Mouse (Mus musculus) forebrain, postnatal 0 days (tissue): Measurements from ENCODE around the gene Gne. TPM values are rescaled to one million over a fixed set of nuclear protein-coding genes. Genes with fewer than 3 reads are reported as not detected.

Experiments
- ATAC-seq: fragments of 200-750 bp; cut with Nextera tagmentation; 2 replicates; pipeline ENCODE4 v1.8.0; 2017; ENCODE audit warnings: mild to moderate bottlenecking, moderate library complexity
- DNase-seq: peaks from one replicate; pipeline ENCODE4 v3.0.0-alpha.2; 2015
- H3K27ac ChIP-seq: fragments of 300-500 bp; sonication (generic); 2 replicates; pipeline ENCODE4 v1.5.1; 2014; ENCODE audit warnings: low read depth, mild to moderate bottlenecking, antibody characterized with exemption, low read length, moderate library complexity, mixed read lengths
- H3K27me3 ChIP-seq: fragments of 300-500 bp; sonication (generic); 2 replicates; pipeline ENCODE4 v1.6.1; 2014; ENCODE audit warnings: mild to moderate bottlenecking, low read length, mixed read lengths; ENCODE audit not compliant: insufficient read depth
- H3K36me3 ChIP-seq: fragments of 300-500 bp; sonication (generic); 2 replicates; pipeline ENCODE4 v1.6.1; 2014; ENCODE audit warnings: mild to moderate bottlenecking, moderate library complexity; ENCODE audit not compliant: insufficient read depth
- H3K4me1 ChIP-seq: fragments of 300-500 bp; sonication (generic); 2 replicates; pipeline ENCODE4 v1.6.1; 2014; ENCODE audit warnings: antibody characterized with exemption; ENCODE audit not compliant: insufficient read depth
- H3K4me2 ChIP-seq: fragments of 300-500 bp; sonication (generic); 2 replicates; pipeline ENCODE4 v1.6.1; 2014; ENCODE audit warnings: low read depth, mild to moderate bottlenecking, moderate library complexity
- H3K4me3 ChIP-seq: fragments of 300-500 bp; sonication (generic); 2 replicates; pipeline ENCODE4 v1.5.1; 2014; ENCODE audit warnings: low read depth, low read length, mixed read lengths
- H3K9ac ChIP-seq: fragments of 300-500 bp; sonication (generic); 2 replicates; pipeline ENCODE4 v1.6.1; 2014; ENCODE audit warnings: mild to moderate bottlenecking
- H3K9me3 ChIP-seq: fragments of 300-500 bp; sonication (generic); 2 replicates; pipeline ENCODE4 v1.6.1; 2016; ENCODE audit warnings: low read length
- CTCF ChIP-seq: sonication (generic); IDR thresholded peaks from 2 replicates; pipeline ENCODE4 v1.5.1; 2016; ENCODE audit warnings: antibody characterized with exemption, control low read depth, low read depth
- WGBS: fragments of 180-500 bp; shearing (Covaris S2); extraction: QIAGEN DNeasy Blood & Tissue Kit; methylation state at CpG from one replicate; pipeline ENCODE4 v1.1.7; 2014; 5-methylcytosine and 5-hydroxymethylcytosine counted together
- polyA plus RNA-seq: library from polyadenylated mRNA; unstranded; fragments of >200 nt; fragmentation: Nextera tagmentation; extraction: Ambion mirVana; gene quantifications from 2 replicates; pipeline ENCODE4 v1.2.1, GENCODE M21; 2015
- total RNA-seq: library from RNA; depleted of rRNA; stranded (reverse); fragments of >200 nt; gene quantifications from 2 replicates; pipeline ENCODE4 v1.2.3, GENCODE M21; 2014

Gne gene
- total and polyA plus RNA-seq, 2 experiments from 2014 or later, result 25.2 to 36.5 TPM

DNA sequence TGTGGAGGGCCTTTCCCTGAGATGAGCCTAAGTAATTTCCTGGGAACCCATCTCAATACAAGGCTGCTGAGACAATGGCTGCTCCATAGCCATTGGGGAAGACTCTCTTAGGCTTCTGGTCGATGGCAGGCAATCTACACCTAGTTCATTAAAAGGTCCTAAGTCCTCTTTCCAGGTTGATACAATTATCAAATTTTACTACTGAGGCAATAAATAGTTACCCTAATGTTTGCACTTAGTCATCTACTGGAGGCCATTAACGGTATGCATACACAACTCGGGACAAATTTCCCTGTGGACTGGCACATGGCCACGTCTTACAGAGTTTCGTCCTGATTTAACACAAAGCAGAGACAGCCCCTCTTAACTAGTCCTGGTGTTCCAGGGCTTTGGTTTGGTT lies 41.5 kb downstream of the Gne start:
- H3K27me3 ChIP-seq, result no peaks in the 10 kb centered on the region
- H3K36me3 ChIP-seq, result peaks cover 61% of the 10 kb centered on the region
- no peak for ATAC-seq
- no peaks in the 10 kb centered on the region for H3K9me3 ChIP-seq
- H3K9ac ChIP-seq, result no peak overlapping the region
- no peak for DNase-seq
- 81% methylated on average over 5 of the region's 5 CpGs for WGBS
- TF ChIP-seq CTCF, result no peak
- H3K27ac ChIP-seq, result no peak overlapping the region
- no peak overlapping the region for H3K4me2 ChIP-seq
- no peak overlapping the region for H3K4me3 ChIP-seq
- H3K4me1 ChIP-seq, result no peaks in the 10 kb centered on the region

GRCm38 (mm10) chr4:44040802-44041201 lies 43.2 kb downstream of the Gne start:
- no peak for DNase-seq
- no peak overlapping the region for H3K4me3 ChIP-seq
- no peak overlapping the region for H3K9ac ChIP-seq
- WGBS, result 95% methylated on average over 4 of the region's 4 CpGs
- peaks cover 66% of the 10 kb centered on the region for H3K36me3 ChIP-seq
- no peak overlapping the region for H3K4me2 ChIP-seq
- no peaks in the 10 kb centered on the region for H3K27me3 ChIP-seq
- H3K9me3 ChIP-seq, result no peaks in the 10 kb centered on the region
- H3K4me1 ChIP-seq, result no peaks in the 10 kb centered on the region
- no peak for TF ChIP-seq CTCF
- ATAC-seq, result no peak
- no peak overlapping the region for H3K27ac ChIP-seq

DNA sequence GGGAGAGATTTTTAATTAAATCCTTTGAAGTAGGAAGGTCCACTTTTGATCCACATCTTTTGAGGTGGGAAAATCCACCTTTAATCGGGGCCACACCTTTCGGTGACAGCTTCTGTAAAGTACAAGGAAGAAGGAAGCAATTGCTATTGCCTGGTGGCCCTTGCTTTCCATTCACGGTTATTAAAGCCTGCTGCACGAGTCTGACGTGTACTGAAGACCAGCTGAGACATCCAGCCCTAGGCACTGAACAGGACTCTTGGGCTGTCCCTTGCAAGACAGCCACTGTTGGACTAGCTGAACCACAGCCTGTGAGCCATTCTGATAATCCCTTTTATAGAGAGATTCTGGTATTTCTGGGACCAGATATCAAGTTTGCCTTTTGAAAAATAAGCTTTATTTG lies 47.5 kb downstream of the Gne start:
- H3K9me3 ChIP-seq, result no peaks in the 10 kb centered on the region
- H3K27me3 ChIP-seq, result no peaks in the 10 kb centered on the region
- no peak overlapping the region for H3K4me3 ChIP-seq
- no peak for ATAC-seq
- no peaks in the 10 kb centered on the region for H3K4me1 ChIP-seq
- no peak for TF ChIP-seq CTCF
- H3K27ac ChIP-seq, result no peak overlapping the region
- peaks cover 68% of the 10 kb centered on the region for H3K36me3 ChIP-seq
- no peak overlapping the region for H3K9ac ChIP-seq
- no peak overlapping the region for H3K4me2 ChIP-seq
- no peak for DNase-seq
- WGBS, result 81% methylated on average over 5 of the region's 5 CpGs

DNA sequence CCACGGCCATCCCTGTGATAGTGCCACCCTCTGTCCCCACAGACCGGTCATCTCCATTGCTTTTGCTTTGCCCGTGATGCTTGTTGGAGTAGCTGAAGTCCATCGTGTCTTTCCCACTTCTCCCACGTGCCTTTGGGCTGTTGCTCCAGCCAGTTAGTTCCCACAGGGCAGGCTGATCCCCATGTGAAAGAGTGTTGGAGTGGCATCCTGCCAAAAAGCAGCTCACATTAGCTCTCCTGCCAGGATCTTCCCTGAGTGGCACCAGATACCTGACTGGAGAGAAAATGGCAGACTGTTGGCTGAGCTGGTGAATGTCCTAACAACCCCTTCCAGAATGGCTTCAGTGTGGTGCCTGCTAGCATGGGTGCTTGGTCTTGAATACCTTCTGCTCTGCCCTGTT lies 52.5 kb downstream of the Gne start:
- Histone ChIP-seq H3K4me1 (no peaks in the 10 kb centered on the region), H3K9me3 (no peaks in the 10 kb centered on the region), H3K27me3 (no peaks in the 10 kb centered on the region), H3K36me3 (peaks cover 71% of the 10 kb centered on the region), H3K9ac (no peak overlapping the region), H3K4me2 (no peak overlapping the region), H3K27ac (no peak overlapping the region), H3K4me3 (no peak overlapping the region)
- no peak for DNase-seq
- ATAC-seq, result no peak
- no peak for TF ChIP-seq CTCF
- WGBS, result 72% methylated on average over 5 of the region's 5 CpGs

- Histone ChIP-seq H3K27me3 (no peaks in the 10 kb centered on the region), H3K36me3 (peaks cover 73% of the 10 kb centered on the region)
- no peak for ATAC-seq
Observed at GRCm38 (mm10) chr4:44029661-44030066, 54.3 kb downstream of the Gne start.

GRCm38 (mm10) chr4:44028303-44029135 lies 55.5 kb downstream of the Gne start:
- Histone ChIP-seq H3K9me3 (no peaks in the 10 kb centered on the region), H3K27me3 (no peaks in the 10 kb centered on the region), H3K9ac (no peak overlapping the region), H3K4me2 (no peak overlapping the region), H3K36me3 (peaks cover 79% of the 10 kb centered on the region), H3K4me3 (no peak overlapping the region), H3K4me1 (no peaks in the 10 kb centered on the region), H3K27ac (no peak overlapping the region)
- no peak for ATAC-seq
- WGBS, result 22% methylated on average over 16 of the region's 16 CpGs
- no peak for DNase-seq
- TF ChIP-seq CTCF, result no peak

More at GRCm38 (mm10) chr4:44029661-44030066, 54.3 kb downstream of the Gne start:
- Histone ChIP-seq H3K9me3 (no peaks in the 10 kb centered on the region), H3K4me3 (no peak overlapping the region), H3K4me1 (no peaks in the 10 kb centered on the region), H3K27ac (no peak overlapping the region), H3K4me2 (no peak overlapping the region), H3K9ac (no peak overlapping the region)
- no peak for TF ChIP-seq CTCF
- peak; percentile 14 for DNase-seq
- 75% methylated on average over 15 of the region's 15 CpGs for WGBS

- DNase-seq (no peak), ATAC-seq (no peak)
- H3K4me1 ChIP-seq, result no peaks in the 10 kb centered on the region
- no peak overlapping the region for H3K9ac ChIP-seq
- no peak overlapping the region for H3K4me3 ChIP-seq
- no peak for TF ChIP-seq CTCF
- H3K4me2 ChIP-seq, result no peak overlapping the region
- no peaks in the 10 kb centered on the region for H3K9me3 ChIP-seq
- 87% methylated on average over 6 of the region's 6 CpGs for WGBS
- H3K36me3 ChIP-seq, result peaks cover 79% of the 10 kb centered on the region
- H3K27me3 ChIP-seq, result no peaks in the 10 kb centered on the region
- no peak overlapping the region for H3K27ac ChIP-seq
Observed at GRCm38 (mm10) chr4:44025570-44025969, 58.4 kb downstream of the Gne start.
